Mouse (Mus musculus): ENCODE measurements at regions not wholly inside any gene's neighbourhood (a gene's known extent, or its start where the extent isn't known, plus 50 kb on each side); places are given as distances from the start of the nearest gene placed in this dataset.
A peak's percentile ranks its signal among the peaks of the same experiment; 100 is the strongest.

DNA sequence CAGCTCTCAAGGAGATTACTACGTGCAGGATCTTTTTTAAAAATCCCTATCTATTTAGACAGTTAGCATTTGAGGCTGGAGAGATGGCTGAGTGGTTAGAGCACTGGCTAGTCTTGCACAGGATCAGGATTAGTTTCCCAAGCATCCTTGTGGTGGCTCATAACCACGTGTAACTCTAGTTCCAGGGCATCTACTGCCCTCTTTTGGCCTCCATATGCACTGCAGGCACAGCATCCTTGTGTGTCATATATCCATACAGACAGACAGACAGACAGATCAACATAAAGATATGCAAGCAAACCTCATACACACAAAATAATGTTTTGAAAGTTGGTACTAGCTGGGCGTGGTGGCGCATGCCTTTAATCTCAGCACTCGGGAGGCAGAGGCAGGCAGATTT, 53.3 kb upstream of the Zfp280d start:
- TF ChIP-seq EP300 (IDR thresholded peaks at IDR 0.05; ENCODE audit: low read depth) (no peak), CTCF (IDR thresholded peaks at IDR 0.05; ENCODE audit: low read depth) (peak; percentile 57)
- H3K4me3 ChIP-seq (ENCODE audit: insufficient read depth in 1 of 2, low read depth in 2 of 2, low read length in 2 of 2): no peak overlapping the region
- no peak overlapping the region for H3K4me2 ChIP-seq (ENCODE audit: low read depth)
- no peaks in the 10 kb centered on the region for H3K36me3 ChIP-seq (replicated peaks; ENCODE audit: control insufficient read depth, insufficient read depth, low read depth)
- H3K9ac ChIP-seq (replicated peaks): no peak overlapping the region
- no peaks in the 10 kb centered on the region for H3K27me3 ChIP-seq (ENCODE audit: control insufficient read depth, insufficient read depth, low read length)
- H3K27ac ChIP-seq: no peak overlapping the region
- no peaks in the 10 kb centered on the region for H3K4me1 ChIP-seq (replicated peaks; ENCODE audit: control insufficient read depth in 2 of 2, insufficient read depth in 2 of 2, low read length in 1 of 2)
- no peak for DNase-seq (ENCODE audit: low read depth in 3 of 3, low spot score in 3 of 3)
- no peak for ATAC-seq (ENCODE audit: insufficient read depth)
- 64% methylated on average over 5 of the region's 5 CpGs for whole genome bisulfite sequencing (ENCODE audit: insufficient replicate concordance)
- H3K9me3 ChIP-seq (ENCODE audit: control insufficient read depth, low read length): no peaks in the 10 kb centered on the region
